Mouse (Mus musculus) cerebellum, adult (tissue): Measurements from ENCODE around the gene Olfr571.

ENCODE experiments used
- ATAC-seq: cut with Nextera tagmentation; 2 replicates; pipeline ENCODE4 v1.9.2; 2017; ENCODE audit warnings: mild to moderate bottlenecking, moderate library complexity, mixed read lengths; ENCODE audit not compliant: insufficient number of reproducible peaks, low FRiP score, low TSS enrichment

The Olfr571 gene

GRCm38 (mm10) chr7:102917032-102917875 lies at the start of gene Olfr571:
Olfr571 (minus strand) TSS chr7:102917536.
- ATAC-seq = no peak

- ATAC-seq = no peak
These were observed 45.0 kb upstream of the Olfr571 start, which contains the start of gene Olfr576 for GRCm38 (mm10) chr7:102962360-102962759. Olfr576 (plus strand) TSS chr7:102962660.

GRCm38 (mm10) chr7:102958593-102958992 lies 41.3 kb upstream of the Olfr571 start, which contains the start of gene Olfr575:
Olfr575 (minus strand) TSS chr7:102958775.
- no peak for ATAC-seq

GRCm38 (mm10) chr7:102958137-102958536 lies 40.8 kb upstream of the Olfr571 start:
- no peak for ATAC-seq

- ATAC-seq = no peak
These were observed 33.4 kb upstream of the Olfr571 start for GRCm38 (mm10) chr7:102950732-102951131.

GRCm38 (mm10) chr7:102948167-102948566 lies 30.8 kb upstream of the Olfr571 start, which contains the start of gene Olfr574:
Olfr574 (plus strand) TSS chr7:102948467.
- ATAC-seq = no peak

- no peak for ATAC-seq
These were observed 26.1 kb upstream of the Olfr571 start for GRCm38 (mm10) chr7:102943417-102943816.

GRCm38 (mm10) chr7:102942475-102942874 lies 25.1 kb upstream of the Olfr571 start, which contains the start of gene Olfr573-ps1:
Olfr573-ps1 (minus strand) TSS chr7:102942575.
- ATAC-seq = no peak

- ATAC-seq = no peak
These were observed 9.8 kb upstream of the Olfr571 start for GRCm38 (mm10) chr7:102927105-102927504.

GRCm38 (mm10) chr7:102924109-102924508 lies 6.8 kb upstream of the Olfr571 start, which contains the start of gene Olfr572:
Olfr572 (plus strand) TSS chr7:102924409.
- ATAC-seq = no peak

- no peak for ATAC-seq
These were observed 2.3 kb upstream of the Olfr571 start for GRCm38 (mm10) chr7:102919632-102920031.

GRCm38 (mm10) chr7:102916405-102916804 lies 931 bp downstream of the Olfr571 start:
- ATAC-seq = no peak

- ATAC-seq = no peak
These were observed 2.1 kb downstream of the Olfr571 start for GRCm38 (mm10) chr7:102915261-102915660.

- no peak for ATAC-seq
These were observed 26.6 kb downstream of the Olfr571 start, which contains the start of gene Olfr569 for GRCm38 (mm10) chr7:102890782-102891181. Olfr569 (minus strand) TSS chr7:102890882.

- ATAC-seq = no peak
These were observed 40.5 kb downstream of the Olfr571 start, which contains the start of gene Olfr568 for GRCm38 (mm10) chr7:102876822-102877221. Olfr568 (plus strand) TSS chr7:102877122.

- ATAC-seq = no peak
These were observed 58.7 kb downstream of the Olfr571 start, which contains the start of gene Olfr566 for GRCm38 (mm10) chr7:102858665-102859064. Olfr566 (minus strand) TSS chr7:102858765.

- ATAC-seq = no peak
These were observed 61.5 kb downstream of the Olfr571 start for GRCm38 (mm10) chr7:102855807-102856206.
